Mouse (Mus musculus): ENCODE measurements at regions not wholly inside any gene's neighbourhood (a gene's known extent, or its start where the extent isn't known, plus 50 kb on each side); places are given as distances from the start of the nearest gene placed in this dataset.

GRCm38 (mm10) chr7:124857106-124857505, 587.4 kb upstream of the Kdm8 start:
- no peak for DNase-seq (ENCODE audit: low spot score)

- DNase-seq (ENCODE audit: low spot score): no peak
These were observed 583.1 kb upstream of the Kdm8 start for GRCm38 (mm10) chr7:124861397-124861796.

DNA sequence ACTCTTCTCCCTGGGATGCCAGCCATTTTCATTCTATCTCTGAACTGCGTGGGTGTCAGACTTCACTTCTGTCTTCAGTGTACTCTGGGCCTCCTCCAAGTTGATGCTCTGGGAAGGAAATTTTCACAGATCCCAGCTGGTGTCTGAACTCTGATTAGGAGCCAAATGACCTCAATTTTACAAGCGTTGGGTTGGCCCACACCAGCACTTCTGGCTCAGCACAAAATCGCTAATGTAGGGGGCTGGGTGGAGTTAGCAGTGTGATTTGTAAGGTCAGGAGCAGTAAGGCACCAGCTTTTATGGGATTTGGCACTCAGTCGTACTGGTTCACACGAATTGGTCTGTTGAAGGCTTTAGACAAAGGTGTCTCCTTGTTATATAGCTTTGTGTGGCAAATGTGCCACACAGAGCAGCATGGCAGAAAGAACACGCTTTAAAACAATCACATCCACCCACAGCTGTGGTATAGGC, 576.3 kb upstream of the Kdm8 start:
- DNase-seq (ENCODE audit: low spot score): no peak

DNA sequence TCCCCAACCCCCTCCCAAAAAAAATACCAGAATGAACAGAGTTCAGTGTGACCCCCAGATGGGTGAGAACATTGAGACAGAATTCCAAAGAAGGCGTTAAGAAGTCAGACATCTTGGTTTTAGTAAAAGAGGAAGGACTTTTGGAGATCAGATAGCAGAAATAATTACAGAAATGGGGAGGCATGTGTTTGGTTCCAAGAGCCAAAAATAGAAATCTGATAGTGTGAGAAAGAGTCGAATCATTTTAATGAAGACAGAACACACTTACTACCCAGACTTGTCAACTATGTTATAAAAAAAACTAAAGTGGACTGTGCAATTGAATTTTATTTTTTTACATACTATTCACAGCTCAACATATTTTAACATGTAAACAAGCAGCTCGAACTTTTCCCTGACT, 575.9 kb upstream of the Kdm8 start:
- no peak for DNase-seq (ENCODE audit: low spot score)

- no peak for DNase-seq (ENCODE audit: low spot score)
These were observed 563.7 kb upstream of the Kdm8 start for GRCm38 (mm10) chr7:124880771-124881170.

DNA sequence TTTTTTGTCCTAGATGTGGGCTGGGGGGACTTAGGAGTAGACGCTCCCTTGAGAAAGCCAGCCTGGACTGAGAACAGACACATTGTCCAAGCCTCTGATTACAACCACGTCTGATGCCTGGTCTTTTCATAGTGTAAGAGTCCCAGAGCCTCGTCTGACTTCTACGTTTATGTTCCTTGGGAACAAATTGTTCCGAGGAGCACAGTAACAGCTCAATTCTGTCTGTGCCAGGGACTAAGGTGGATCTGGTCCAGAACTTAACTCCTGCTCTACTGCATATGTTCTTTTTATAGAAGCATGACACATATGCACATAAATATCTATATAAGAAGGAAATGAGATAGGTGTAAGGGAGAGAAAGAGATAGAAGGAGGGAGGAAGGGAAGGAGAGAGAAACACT, 537.2 kb upstream of the Kdm8 start:
- DNase-seq (ENCODE audit: low spot score): no peak

- no peak for DNase-seq (ENCODE audit: low spot score)
These were observed 536.7 kb upstream of the Kdm8 start for GRCm38 (mm10) chr7:124907662-124908296.

DNA sequence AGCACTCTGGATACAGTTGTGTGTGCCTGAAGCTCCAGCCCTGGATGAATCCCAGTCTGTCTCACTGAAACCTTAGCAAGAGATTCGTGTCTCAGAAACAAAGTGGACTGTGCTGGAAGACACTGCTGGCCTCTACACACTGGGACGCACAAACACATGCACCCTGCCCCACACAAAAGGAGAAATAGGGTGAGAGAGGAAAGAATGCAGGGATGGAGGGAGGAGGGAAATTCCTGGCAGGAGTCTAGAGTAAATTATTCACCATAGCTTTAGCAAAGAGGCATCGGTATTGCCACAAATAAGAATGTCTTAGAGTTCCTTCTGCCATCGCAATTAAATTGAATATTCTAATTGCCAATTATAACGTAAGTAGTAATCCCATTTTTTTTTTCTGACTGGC, 530.4 kb upstream of the Kdm8 start:
- no peak for DNase-seq (ENCODE audit: low spot score)

GRCm38 (mm10) chr7:124914479-124914878, 530.0 kb upstream of the Kdm8 start:
- no peak for DNase-seq (ENCODE audit: low spot score)

- DNase-seq (ENCODE audit: low spot score): peak; percentile 12
These were observed 529.5 kb upstream of the Kdm8 start for GRCm38 (mm10) chr7:124914972-124915371.

DNA sequence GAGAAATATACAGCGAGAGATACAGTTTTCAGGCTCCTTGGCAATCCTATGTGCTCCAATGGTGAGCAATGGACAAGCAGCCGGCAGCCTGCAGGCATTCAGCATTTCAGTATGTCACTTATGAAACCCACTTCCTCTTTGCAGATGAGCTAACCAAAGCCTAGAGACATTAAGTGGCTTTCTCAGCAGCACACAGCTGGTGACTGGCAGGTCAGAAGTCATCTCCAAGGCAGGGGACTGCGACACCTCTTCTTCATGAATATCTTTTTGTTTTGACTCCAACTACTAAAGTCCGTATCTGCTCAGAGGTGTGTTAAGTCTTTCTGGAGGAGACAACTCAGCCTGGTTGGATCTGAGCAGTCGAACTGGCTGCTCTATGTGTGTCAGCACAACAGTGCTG, 528.8 kb upstream of the Kdm8 start:
- no peak for DNase-seq (ENCODE audit: low spot score)

- DNase-seq (ENCODE audit: low spot score): peak; percentile 21
These were observed 526.8 kb upstream of the Kdm8 start for GRCm38 (mm10) chr7:124917606-124918120.

GRCm38 (mm10) chr7:124922806-124923205, 521.7 kb upstream of the Kdm8 start:
- DNase-seq (ENCODE audit: low spot score): peak; percentile 62

- peak; percentile 61 for DNase-seq (ENCODE audit: low spot score)
These were observed 510.9 kb upstream of the Kdm8 start for GRCm38 (mm10) chr7:124933573-124933972.

GRCm38 (mm10) chr7:124939357-124939756, 505.1 kb upstream of the Kdm8 start:
- no peak for DNase-seq (ENCODE audit: low spot score)

- DNase-seq (ENCODE audit: low spot score): no peak
These were observed 502.9 kb upstream of the Kdm8 start for GRCm38 (mm10) chr7:124941527-124941926.

DNA sequence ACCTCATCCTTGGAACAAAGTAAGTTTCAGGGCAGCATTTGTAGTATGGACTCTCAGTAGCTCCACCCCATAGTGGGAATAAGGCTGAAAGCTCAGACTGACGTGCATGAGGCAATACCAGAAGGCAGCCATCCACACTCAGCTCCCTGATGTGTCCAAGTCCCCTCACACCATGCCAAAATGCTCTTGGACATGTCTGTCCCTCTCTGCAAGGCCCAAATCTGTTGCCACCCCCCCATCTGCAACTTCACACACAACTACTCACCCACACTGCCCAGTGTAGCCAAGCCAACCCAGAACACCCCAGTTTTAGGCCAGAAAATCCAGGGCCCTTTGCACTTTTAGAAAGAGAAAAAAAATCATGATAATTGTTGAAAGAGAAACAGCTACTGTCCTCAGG, 498.1 kb upstream of the Kdm8 start:
- no peak for DNase-seq (ENCODE audit: low spot score)

DNA sequence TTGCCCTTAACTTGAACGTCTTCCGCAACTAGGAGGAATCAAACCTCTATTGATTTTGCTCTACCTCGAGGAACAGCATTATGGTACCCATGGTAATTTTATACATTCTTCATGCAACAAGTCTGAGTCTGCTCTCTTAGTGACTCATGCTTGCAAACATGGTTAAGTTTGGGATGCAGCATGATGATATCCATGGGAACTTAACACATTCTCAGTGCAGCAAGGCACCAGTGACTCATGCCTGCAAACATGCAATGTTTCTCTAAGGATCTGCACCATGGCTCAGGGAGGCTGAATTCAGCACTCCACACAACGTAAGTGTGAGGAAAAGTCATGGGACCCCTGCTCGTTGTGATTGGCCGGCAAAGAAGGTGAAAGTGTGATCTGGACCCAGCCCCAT, 487.1 kb upstream of the Kdm8 start:
- DNase-seq (ENCODE audit: low spot score): no peak

DNA sequence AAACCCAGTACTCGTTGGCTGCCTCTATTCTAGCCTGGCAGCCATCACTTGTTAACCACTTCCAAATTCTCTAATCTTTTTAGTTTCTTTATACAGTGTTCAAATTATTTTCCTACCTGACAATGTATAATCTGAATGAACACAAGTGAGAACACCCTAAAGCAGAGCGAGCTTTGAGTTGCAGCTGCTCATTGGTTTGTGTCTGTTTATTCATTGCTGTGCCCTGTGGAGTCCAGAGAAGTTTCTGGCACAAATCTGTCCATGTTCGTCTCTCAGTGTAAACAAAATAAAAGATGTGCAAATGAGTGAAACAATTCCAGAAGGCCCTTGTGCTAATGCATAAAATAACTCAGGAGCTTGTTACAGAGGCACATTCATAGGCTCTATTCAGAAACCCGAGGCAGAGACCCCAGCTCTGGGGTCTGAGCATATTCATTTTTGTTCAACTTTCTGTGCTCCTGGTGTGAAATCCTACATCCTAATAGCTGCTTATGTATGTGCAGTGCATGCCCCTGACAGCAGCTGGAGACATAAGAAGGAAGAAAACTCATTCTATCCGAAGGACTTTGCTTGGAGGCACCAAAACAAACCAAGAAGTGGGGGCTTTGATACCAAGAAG, 469.5 kb upstream of the Kdm8 start:
- no peak for DNase-seq (ENCODE audit: low spot score)

- DNase-seq (ENCODE audit: low spot score): no peak
These were observed 455.0 kb upstream of the Kdm8 start for GRCm38 (mm10) chr7:124989456-124989855.

DNA sequence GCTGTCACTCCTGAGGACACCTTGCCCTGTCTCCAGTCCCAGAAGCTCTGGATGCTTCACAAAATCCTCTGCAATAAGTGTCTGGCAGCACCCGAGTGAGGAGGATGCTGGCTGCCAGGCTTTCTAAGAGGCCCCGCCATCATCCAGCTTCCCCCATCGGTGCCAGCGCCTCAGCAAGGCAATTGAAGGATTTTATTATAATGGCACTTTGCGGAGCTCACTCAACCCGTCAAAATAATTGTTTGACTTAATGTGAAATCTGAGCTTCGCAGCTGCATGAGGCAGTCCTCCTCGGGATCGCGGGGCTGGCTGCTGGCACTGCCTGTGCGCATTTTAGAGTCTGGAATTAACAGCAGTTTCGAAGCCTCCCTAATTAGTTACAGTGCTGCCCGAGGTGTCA, 453.8 kb upstream of the Kdm8 start:
- DNase-seq (ENCODE audit: low spot score): no peak

- no peak for DNase-seq (ENCODE audit: low spot score)
These were observed 447.9 kb upstream of the Kdm8 start for GRCm38 (mm10) chr7:124996538-124996937.

GRCm38 (mm10) chr7:125000669-125001068, 443.8 kb upstream of the Kdm8 start:
- DNase-seq (ENCODE audit: low spot score): no peak

DNA sequence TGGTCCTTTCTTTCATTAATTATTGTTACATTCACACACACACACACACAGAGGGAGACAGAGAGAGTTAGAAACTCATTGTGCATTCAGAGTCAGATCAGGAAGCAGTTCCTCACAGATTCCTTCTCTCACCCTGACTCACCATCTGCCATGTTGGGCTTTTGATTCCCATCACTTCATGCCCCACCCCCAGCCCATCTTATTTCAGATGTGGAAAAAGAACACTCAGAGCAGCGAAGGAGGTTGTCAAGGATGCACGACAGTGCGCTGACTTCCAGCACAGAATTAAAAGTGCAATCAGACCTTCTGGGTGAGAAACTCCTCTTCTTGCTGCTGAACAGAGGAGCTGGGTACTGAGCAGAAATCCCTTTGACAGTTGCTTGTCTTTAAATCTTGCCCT, 438.8 kb upstream of the Kdm8 start:
- no peak for DNase-seq (ENCODE audit: low spot score)

Data from yolk sac, embryonic 10.5 days (tissue).